Mouse (Mus musculus) heart, adult 18-20 months (tissue): ENCODE data around the gene Hmga1b. TPM values are rescaled to one million over a fixed set of nuclear protein-coding genes. Genes with fewer than 3 reads are reported as not detected.
A peak's percentile ranks its signal among the peaks of the same experiment; 100 is the strongest.
"Not testable (repeated sequence)": the region's sequence is repeated elsewhere in the genome, so short reads cannot be mapped to it uniquely, and the experiment has no call there.

Experiments used
- DNase-seq, 2 experiments: peaks; one replicate each; pipeline ENCODE4 v3.0.0; 2021 to 2022; ENCODE audit warnings: mixed read lengths in 1 of 2
- total RNA-seq, 2 experiments: library from RNA; stranded (reverse); gene quantifications; 2 replicates each; pipeline ENCODE4 v1.2.3; 2021

Hmga1b gene
- total RNA-seq, 2 experiments from 2014 or later: 23.6 to 49.8 TPM

GRCm38 (mm10) chr11:120731858-120732680 lies 30.5 kb upstream of the Hmga1b start, which contains the start of gene Cbr2:
Gene Cbr2, minus strand, starts transcription at chr11:120732114.
- peak; percentile 72 to 80 for DNase-seq

- DNase-seq: peak; percentile 66 to 83
These were observed 29.1 kb upstream of the Hmga1b start for GRCm38 (mm10) chr11:120733521-120733920.

- no peak for DNase-seq
These were observed 26.2 kb upstream of the Hmga1b start for GRCm38 (mm10) chr11:120736424-120736823.

- no peak for DNase-seq
These were observed 21.6 kb upstream of the Hmga1b start for GRCm38 (mm10) chr11:120740981-120741380.

- no peak for DNase-seq
These were observed 18.4 kb upstream of the Hmga1b start for GRCm38 (mm10) chr11:120744121-120744701.

- peak in 1 of 2 experiments; percentile 52 for DNase-seq
These were observed 14.6 kb upstream of the Hmga1b start for GRCm38 (mm10) chr11:120747974-120748373.

- DNase-seq: peak in 1 of 2 experiments; percentile 49
These were observed 13.2 kb upstream of the Hmga1b start for GRCm38 (mm10) chr11:120749430-120749829.

GRCm38 (mm10) chr11:120751606-120752005 lies 11.0 kb upstream of the Hmga1b start:
- DNase-seq: no peak

- DNase-seq: no peak
These were observed 2.4 kb upstream of the Hmga1b start for GRCm38 (mm10) chr11:120760236-120760635.

- DNase-seq: no peak
These were observed 553 bp upstream of the Hmga1b start for GRCm38 (mm10) chr11:120761811-120762671.

GRCm38 (mm10) chr11:120763121-120763999 lies 766 bp downstream of the Hmga1b start:
- not testable (repeated sequence) for DNase-seq

GRCm38 (mm10) chr11:120767023-120767422 lies 4.4 kb downstream of the Hmga1b start:
- not testable (repeated sequence) for DNase-seq

- no peak for DNase-seq
These were observed 5.6 kb downstream of the Hmga1b start for GRCm38 (mm10) chr11:120768206-120768605.

GRCm38 (mm10) chr11:120772749-120773148 lies 10.2 kb downstream of the Hmga1b start:
- no peak for DNase-seq

GRCm38 (mm10) chr11:120773463-120774190 lies 11.0 kb downstream of the Hmga1b start:
- no peak for DNase-seq

- DNase-seq: peak; percentile 92 to 98
These were observed 13.3 kb downstream of the Hmga1b start for GRCm38 (mm10) chr11:120775774-120776469.

- DNase-seq: no peak
These were observed 14.5 kb downstream of the Hmga1b start for GRCm38 (mm10) chr11:120777123-120777522.

GRCm38 (mm10) chr11:120779876-120780275 lies 17.3 kb downstream of the Hmga1b start:
- DNase-seq: no peak

GRCm38 (mm10) chr11:120781361-120781760 lies 18.8 kb downstream of the Hmga1b start:
- not testable (repeated sequence) for DNase-seq
